Mouse (Mus musculus) gastrocnemius, postnatal 36 days (tissue): ENCODE data around the gene Nucb2. TPM values are rescaled to one million over a fixed set of nuclear protein-coding genes. Genes with fewer than 3 reads are reported as not detected.

Source experiments
- DNase-seq, 2 experiments: peaks; one replicate each; pipeline ENCODE4 v3.0.0; 2022
- intact Hi-C: fragments of 180-260 bp; cut with DNase I; formaldehyde crosslinking; loops from one replicate; pipeline ENCODE4 v1.15.1; 2025
- total RNA-seq, 2 experiments: library from RNA; stranded (reverse); gene quantifications; 2 replicates each; pipeline ENCODE4 v1.2.3; 2021

Gene Nucb2
- total RNA-seq, 2 experiments from 2014 or later: 4.2 to 6.2 TPM

DNA sequence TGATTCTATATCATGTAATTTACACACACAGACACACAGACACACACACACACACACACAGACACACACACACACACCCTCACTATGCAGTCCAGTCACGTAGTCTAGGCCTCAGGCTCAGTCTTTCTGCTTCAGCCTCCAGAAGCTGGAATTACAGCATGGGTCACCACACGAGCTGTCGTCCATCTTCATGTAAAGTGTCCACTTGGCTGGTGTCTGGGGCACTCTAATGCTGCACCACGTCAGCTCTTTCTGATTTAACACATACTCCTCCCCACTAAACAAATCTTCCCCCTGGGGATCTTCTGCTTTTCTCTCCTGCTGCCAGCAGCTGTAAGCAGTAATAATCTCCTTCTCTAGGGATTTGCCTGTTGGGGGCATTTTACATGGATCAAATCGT, 13.1 kb downstream of the Nucb2 start:
- intact Hi-C loops: no loop called here
- no peak for DNase-seq

DNA sequence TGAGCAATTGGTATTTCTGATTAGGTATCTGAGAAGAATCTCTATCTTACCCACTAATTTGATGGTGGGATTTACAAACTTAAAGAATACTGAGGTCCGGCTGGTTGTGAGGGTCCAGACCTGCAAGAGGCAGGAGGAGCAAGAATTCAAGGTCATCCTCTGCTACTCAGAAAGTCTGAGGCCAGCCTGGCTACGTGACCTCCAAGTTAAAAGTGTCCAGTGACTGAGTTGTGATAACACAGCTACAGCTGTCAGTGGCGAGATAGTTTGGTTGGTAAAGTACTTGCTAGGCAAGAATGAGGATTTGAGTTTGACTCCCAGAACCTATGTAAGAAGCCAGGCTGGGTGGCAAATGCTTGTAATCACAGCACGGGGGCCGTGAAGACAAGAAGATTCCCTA, 14.0 kb downstream of the Nucb2 start:
- no peak for DNase-seq
- intact Hi-C loops: no loop called here

DNA sequence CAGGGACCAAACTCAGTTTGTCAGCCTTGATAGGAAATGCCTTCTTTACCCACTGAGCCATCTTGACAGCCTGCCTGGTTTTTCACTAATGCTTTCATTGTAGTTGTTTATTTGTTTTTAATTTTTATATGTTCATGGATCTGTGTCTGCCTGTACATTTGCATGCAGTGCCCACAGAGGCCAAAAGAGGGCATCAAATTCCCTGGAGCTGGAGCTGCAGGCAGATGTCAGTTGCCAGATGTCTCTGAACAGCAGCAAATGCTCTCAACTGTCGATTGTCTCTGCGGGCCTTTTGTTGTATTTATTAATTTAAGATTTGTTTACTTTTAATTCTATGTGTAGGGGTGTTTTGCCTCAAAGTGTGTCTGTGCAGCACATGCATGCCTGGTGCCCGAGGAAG, 15.6 kb downstream of the Nucb2 start:
- intact Hi-C loops: no loop called here
- no peak for DNase-seq

DNA sequence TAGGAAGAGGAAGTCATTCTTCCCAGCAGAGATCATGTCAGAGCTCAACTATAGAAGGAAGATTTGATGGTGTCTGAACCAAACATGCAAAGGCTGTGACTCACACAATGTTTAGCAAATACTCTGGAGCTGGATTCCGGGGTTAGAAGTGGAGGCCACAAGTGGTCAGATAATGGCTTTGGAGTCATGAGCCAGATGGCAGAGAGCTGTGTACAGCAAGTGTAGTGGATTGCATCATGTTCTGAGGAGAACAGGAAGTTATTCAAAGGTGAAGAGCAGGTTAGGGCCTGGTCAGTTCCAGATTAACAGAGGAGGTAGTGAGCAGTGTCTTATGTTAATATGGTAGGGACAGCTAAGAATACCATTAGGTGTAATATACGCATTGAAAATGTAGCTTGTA, 20.4 kb downstream of the Nucb2 start:
- intact Hi-C loops: no loop called here
- no peak for DNase-seq

DNA sequence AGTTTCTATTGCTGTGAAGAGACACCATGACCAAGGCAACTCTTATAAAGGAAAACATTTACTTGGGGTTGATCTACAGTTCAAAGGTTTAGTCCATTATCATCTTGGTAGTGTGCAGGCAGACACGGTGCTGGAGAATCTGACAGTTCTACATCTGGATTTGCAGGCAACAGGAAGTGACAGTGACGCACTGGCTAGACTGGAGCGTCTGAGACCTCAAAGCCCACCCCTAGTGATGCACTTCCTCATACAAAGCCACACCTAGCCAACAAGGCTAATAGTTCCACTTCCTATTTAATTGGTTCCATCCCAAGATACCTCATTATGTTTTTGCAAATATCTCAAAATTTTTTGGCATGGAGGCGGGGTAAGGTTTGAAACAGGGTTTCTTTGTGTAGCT, 25.6 kb downstream of the Nucb2 start:
- intact Hi-C loops: loop anchor here (2.0 kb wide), 1 partner anchor 79 kb away; no protein-coding TSS in a partner anchor

DNA sequence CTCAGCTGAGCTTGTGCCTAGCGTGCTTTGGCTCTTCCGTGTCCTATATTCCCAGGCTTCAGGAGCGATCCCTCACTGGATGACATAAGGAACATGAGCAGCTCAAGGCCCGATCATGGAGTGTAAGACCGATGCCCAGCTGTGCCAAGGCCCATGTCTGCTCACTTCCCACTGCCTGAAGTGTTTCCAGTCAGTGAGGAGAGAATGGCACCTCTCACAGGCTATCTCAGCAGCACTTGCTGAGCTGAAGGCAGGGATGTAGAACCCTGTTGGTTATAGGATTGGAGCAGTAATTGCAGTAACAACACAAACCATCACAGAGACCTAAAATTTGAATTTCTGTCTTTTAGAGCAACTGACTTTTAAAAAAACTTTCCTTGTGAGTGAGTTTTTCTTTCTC, 26.3 kb downstream of the Nucb2 start:
- intact Hi-C loops: loop anchor here (2.0 kb wide), 1 partner anchor 78 kb away; no protein-coding TSS in a partner anchor
- DNase-seq: no peak

More for the DNA sequence above, 25.6 kb downstream of the Nucb2 start:
- no peak for DNase-seq

DNA sequence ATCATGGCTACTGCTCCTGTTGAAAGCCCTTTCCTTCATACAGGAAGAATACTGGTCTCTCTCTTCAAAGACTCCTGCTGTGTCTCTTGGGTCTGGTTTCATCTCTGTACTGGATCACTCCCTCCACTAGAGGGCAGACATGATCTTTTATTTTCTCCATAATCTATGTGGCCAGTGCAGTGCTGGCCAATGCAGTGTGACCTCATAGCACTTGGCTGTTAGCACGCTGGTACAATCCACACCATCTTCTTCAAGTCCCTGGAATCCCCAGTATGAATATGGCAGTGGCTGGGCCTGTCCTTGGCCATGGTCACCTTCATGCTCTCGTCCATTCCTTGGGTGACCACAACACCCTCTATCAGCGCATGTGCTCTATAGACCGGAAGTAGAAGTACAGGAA, 27.1 kb downstream of the Nucb2 start:
- DNase-seq: no peak
- intact Hi-C loops: loop anchor here (2.0 kb wide), 1 partner anchor 77 kb away; no protein-coding TSS in a partner anchor

DNA sequence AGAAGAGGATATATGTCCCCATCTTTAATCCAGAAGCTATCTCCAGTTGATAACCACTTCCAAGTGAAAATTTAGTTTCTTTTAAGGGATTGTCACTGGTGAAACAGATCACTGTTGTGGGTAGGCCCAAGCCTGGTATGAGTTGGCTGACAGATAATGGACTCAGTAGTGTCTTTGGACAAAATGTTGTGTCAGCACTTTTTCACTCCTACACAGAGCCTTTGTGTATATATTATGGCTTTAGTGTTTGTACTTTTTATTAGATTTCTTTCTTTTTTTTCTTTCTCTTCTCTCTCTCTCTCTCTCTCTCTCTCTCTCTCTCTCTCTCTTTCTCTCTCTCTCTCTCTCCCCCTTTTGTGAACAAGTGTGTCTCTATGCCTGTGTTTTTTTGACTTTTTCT, 52.7 kb downstream of the Nucb2 start:
- no peak for DNase-seq
- intact Hi-C loops: no loop called here

DNA sequence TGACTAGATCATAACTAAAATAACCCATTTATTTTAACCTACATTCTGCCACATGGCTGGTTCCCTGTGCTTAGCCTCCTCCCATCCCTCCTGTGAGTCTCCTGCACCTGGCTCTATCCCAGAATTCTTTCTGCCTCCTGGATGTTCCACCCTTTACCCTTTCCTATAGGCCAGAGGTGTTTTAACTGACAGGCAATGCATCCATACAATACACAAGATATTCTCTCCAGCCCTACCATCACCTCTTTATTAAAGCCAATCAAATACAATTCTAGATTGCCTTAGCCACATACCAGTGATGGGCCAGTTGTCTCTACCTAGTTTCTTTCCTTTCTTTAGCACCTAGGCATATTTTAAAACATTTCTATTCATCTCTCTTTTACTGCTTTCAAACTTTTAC, 70.4 kb downstream of the Nucb2 start:
- no peak for DNase-seq
- intact Hi-C loops: no loop called here

Other genes starting within 250 kb of the Nucb2 start
- 1 to 10 TPM in 1 of 2 experiments, under 1 TPM in 1; 0.69 to 1.6 TPM for gene Plekha7, start 196.0 kb upstream of the Nucb2 start, total RNA-seq
- gene Rps13, start 170.2 kb upstream of the Nucb2 start, total RNA-seq: 100 to 1,000 TPM; 207 to 275 TPM
- gene Pik3c2a, start 60.9 kb upstream of the Nucb2 start, total RNA-seq: 1 to 10 TPM; 7.1 to 7.6 TPM